Mouse (Mus musculus) forebrain, embryonic 11.5 days (tissue): ENCODE data around the gene Olfr829. TPM values are rescaled to one million over a fixed set of nuclear protein-coding genes. Genes with fewer than 3 reads are reported as not detected.
"Not testable (repeated sequence)": the region's sequence is repeated elsewhere in the genome, so short reads cannot be mapped to it uniquely, and the experiment has no call there.

Source experiments
- ATAC-seq: fragments of 200-750 bp; cut with Nextera tagmentation; replicated peaks from 2 replicates; pipeline ENCODE4 v1.8.0; 2017; ENCODE audit warnings: moderate TSS enrichment; ENCODE audit not compliant: low FRiP score
- DNase-seq: peaks from one replicate; pipeline ENCODE4 v3.0.0-alpha.2; 2017; ENCODE audit warnings: low spot score
- H3K27ac ChIP-seq: fragments of 300-500 bp; sonication (generic); 2 replicates; pipeline ENCODE4 v1.5.1; 2014; ENCODE audit warnings: low read depth, low read length
- H3K27me3 ChIP-seq: fragments of 300-500 bp; sonication (generic); 2 replicates; pipeline ENCODE4 v1.6.1; 2014; ENCODE audit warnings: mild to moderate bottlenecking, low read length, mixed read lengths; ENCODE audit not compliant: control insufficient read depth, insufficient read depth
- H3K36me3 ChIP-seq: fragments of 300-500 bp; sonication (generic); 2 replicates; pipeline ENCODE4 v1.6.1; 2014; ENCODE audit warnings: mild to moderate bottlenecking, low read length, moderate library complexity, mixed read lengths; ENCODE audit not compliant: control insufficient read depth, insufficient read depth
- H3K4me1 ChIP-seq: fragments of 300-500 bp; sonication (generic); replicated peaks from 2 replicates; pipeline ENCODE4 v1.6.1; 2014; ENCODE audit warnings: low read length, mixed read lengths; ENCODE audit not compliant: control insufficient read depth, insufficient read depth
- H3K4me2 ChIP-seq: fragments of 300-500 bp; sonication (generic); 2 replicates; pipeline ENCODE4 v1.6.1; 2014; ENCODE audit warnings: low read depth, mild to moderate bottlenecking, low read length, moderate library complexity, mixed read lengths; ENCODE audit not compliant: severe bottlenecking
- H3K4me3 ChIP-seq: fragments of 300-500 bp; sonication (generic); 2 replicates; pipeline ENCODE4 v1.5.1; 2014; ENCODE audit warnings: low read depth, low read length
- H3K9ac ChIP-seq: fragments of 300-500 bp; sonication (generic); 2 replicates; pipeline ENCODE4 v1.6.1; 2014; ENCODE audit warnings: low read length
- H3K9me3 ChIP-seq: fragments of 300-500 bp; sonication (generic); 2 replicates; pipeline ENCODE4 v1.6.1; 2016; ENCODE audit warnings: low read length, mixed read lengths; ENCODE audit not compliant: control insufficient read depth
- WGBS: fragments of 180-500 bp; shearing (Covaris S2); extraction: QIAGEN DNeasy Blood & Tissue Kit; methylation state at CpG from one replicate; pipeline ENCODE4 v1.1.7; 2014; 5-methylcytosine and 5-hydroxymethylcytosine counted together
- polyA plus RNA-seq: library from polyadenylated mRNA; unstranded; fragments of >200 nt; fragmentation: Nextera tagmentation; extraction: Ambion mirVana; gene quantifications from 2 replicates; pipeline ENCODE4 v1.2.1, GENCODE M21; 2014

Olfr829 gene
- not detected in 2 replicates for polyA plus RNA-seq

- H3K4me2 ChIP-seq = no peak within 1 kb of the TSS
- no peaks in the 10 kb centered on the region for H3K9me3 ChIP-seq
- no peak within 1 kb of the TSS for H3K9ac ChIP-seq
- no peak for ATAC-seq
- WGBS = 79% methylated on average over 1 of the region's 1 CpGs
- H3K27me3 ChIP-seq = no peaks in the 10 kb centered on the region
- no peaks in the 10 kb centered on the region for H3K4me1 ChIP-seq
- no peak for DNase-seq
- no peak within 1 kb of the TSS for H3K27ac ChIP-seq
- no peak within 1 kb of the TSS for H3K4me3 ChIP-seq
- H3K36me3 ChIP-seq = no peaks in the 10 kb centered on the region
Observed at GRCm38 (mm10) chr9:18854633-18855032, at the start of gene Olfr829. Gene Olfr829 (plus strand): TSS chr9:18854933.

- no peak for DNase-seq
- H3K36me3 ChIP-seq = no peaks in the 10 kb centered on the region
- H3K4me1 ChIP-seq = no peaks in the 10 kb centered on the region
- H3K4me2 ChIP-seq = no peak within 1 kb of the TSS
- no peak within 1 kb of the TSS for H3K9ac ChIP-seq
- H3K27me3 ChIP-seq = no peaks in the 10 kb centered on the region
- H3K9me3 ChIP-seq = no peaks in the 10 kb centered on the region
- no peak for ATAC-seq
- no peak within 1 kb of the TSS for H3K27ac ChIP-seq
- H3K4me3 ChIP-seq = no peak within 1 kb of the TSS
Observed at GRCm38 (mm10) chr9:18819426-18819825, 35.3 kb upstream of the Olfr829 start, which contains the start of gene Olfr828. Gene Olfr828 (minus strand): TSS chr9:18819526.

GRCm38 (mm10) chr9:18874393-18874792 lies 19.7 kb downstream of the Olfr829 start, which contains the start of gene Olfr830:
Gene Olfr830 (plus strand): TSS chr9:18874693.
- no peaks in the 10 kb centered on the region for H3K36me3 ChIP-seq
- DNase-seq = no peak
- H3K27me3 ChIP-seq = no peaks in the 10 kb centered on the region
- H3K4me2 ChIP-seq = no peak within 1 kb of the TSS
- no peaks in the 10 kb centered on the region for H3K9me3 ChIP-seq
- no peak within 1 kb of the TSS for H3K27ac ChIP-seq
- H3K4me3 ChIP-seq = no peak within 1 kb of the TSS
- H3K4me1 ChIP-seq = no peaks in the 10 kb centered on the region
- ATAC-seq = no peak
- H3K9ac ChIP-seq = no peak within 1 kb of the TSS

- DNase-seq, H3K27ac ChIP-seq, H3K4me3 ChIP-seq, H3K9me3 ChIP-seq, H3K36me3 ChIP-seq, H3K4me2 ChIP-seq, H3K9ac ChIP-seq, ATAC-seq, H3K27me3 ChIP-seq, H3K4me1 ChIP-seq: not testable (repeated sequence)
- 68% methylated on average over 2 of the region's 2 CpGs for WGBS
Observed at GRCm38 (mm10) chr9:18907699-18908098, 53.0 kb downstream of the Olfr829 start.

Other genes starting within 250 kb of the Olfr829 start
- not detected in 2 replicates for gene Muc16, start 180.4 kb upstream of the Olfr829 start, polyA plus RNA-seq
- not detected in 2 replicates for gene Olfr24, start 90.9 kb upstream of the Olfr829 start, polyA plus RNA-seq
- not detected in 2 replicates for gene Olfr828, start 35.4 kb upstream of the Olfr829 start, polyA plus RNA-seq
- gene Olfr830, start 19.8 kb downstream of the Olfr829 start, polyA plus RNA-seq = not detected in 2 replicates
- not detected in 2 replicates for gene Olfr832, start 82.2 kb downstream of the Olfr829 start, polyA plus RNA-seq
- gene Olfr834, start 133.1 kb downstream of the Olfr829 start, polyA plus RNA-seq = not detected in 2 replicates
- gene Olfr835, start 177.8 kb downstream of the Olfr829 start, polyA plus RNA-seq = not detected in 2 replicates